Mouse (Mus musculus) E14TG2a.4 (cell line): ENCODE results near the gene Slc38a4.

Source experiments
- H3K27me3 ChIP-seq: 2 replicates; pipeline ENCODE4 v1.6.1; 2014; ENCODE audit warnings: low read length, control low read depth; ENCODE audit not compliant: insufficient read depth
- H3K36me3 ChIP-seq: 2 replicates; pipeline ENCODE4 v1.6.1; 2014; ENCODE audit warnings: low read length, control low read depth; ENCODE audit not compliant: insufficient read depth
- H3K4me1 ChIP-seq: replicated peaks from 2 replicates; pipeline ENCODE4 v1.6.1; 2014; ENCODE audit warnings: low read depth, low read length, control low read depth
- H3K4me3 ChIP-seq: replicated peaks from 2 replicates; pipeline ENCODE4 v1.5.1; 2014; ENCODE audit warnings: mild to moderate bottlenecking, low read length
- H3K9me3 ChIP-seq: 2 replicates; pipeline ENCODE4 v1.6.1; 2014; ENCODE audit warnings: low read length, control low read depth
- CTCF ChIP-seq: conservative IDR thresholded peaks from 2 replicates; pipeline ENCODE4 v1.5.1; 2014; ENCODE audit warnings: low read length
- NANOG ChIP-seq: IDR thresholded peaks from 2 replicates; pipeline ENCODE4 v1.6.1; 2014; ENCODE audit warnings: borderline replicate concordance, low read length, mixed read lengths
- POU5F1 ChIP-seq: IDR thresholded peaks from 2 replicates; pipeline ENCODE4 v1.6.1; 2014; ENCODE audit warnings: low read length, borderline replicate concordance

Slc38a4 gene

GRCm38 (mm10) chr15:97055794-97056193 is at the start of gene Slc38a4:
Slc38a4 (minus strand) TSS chr15:97055956.
- Histone ChIP-seq H3K4me1 (peaks cover 84% of the 10 kb centered on the region), H3K4me3 (peak within 1 kb of the TSS; percentile 86), H3K9me3 (no peaks in the 10 kb centered on the region), H3K27me3 (peaks cover 12% of the 10 kb centered on the region), H3K36me3 (no peaks in the 10 kb centered on the region)
- TF ChIP-seq CTCF (no peak), POU5F1 (no peak), NANOG (no peak)

DNA sequence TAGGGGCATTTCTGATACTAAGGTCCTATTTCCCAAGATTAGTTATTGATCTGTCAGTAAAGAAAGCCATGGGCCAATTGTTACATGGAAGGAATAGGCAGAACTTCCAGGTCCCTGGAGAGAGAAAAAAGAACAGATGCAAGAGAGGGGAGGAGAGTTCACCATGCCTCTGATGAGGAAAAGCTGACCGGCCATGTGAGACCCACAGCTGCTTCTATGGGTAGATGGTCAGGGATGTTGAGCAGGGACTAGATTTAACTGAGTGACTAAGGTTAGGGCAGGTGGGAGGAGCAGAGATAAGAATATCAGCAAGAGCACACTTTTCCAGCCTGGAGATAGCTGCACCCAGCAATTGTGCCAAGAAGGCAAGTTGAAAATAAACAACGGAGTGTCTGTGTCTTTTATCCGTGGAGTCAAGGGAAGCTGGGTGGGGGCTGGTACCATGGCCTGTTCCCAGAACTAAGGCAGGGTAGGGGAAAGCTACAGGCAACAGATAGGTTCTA is 49.2 kb upstream of the Slc38a4 start:
- Histone ChIP-seq H3K4me3 (no peak overlapping the region), H3K36me3 (no peaks in the 10 kb centered on the region), H3K9me3 (no peaks in the 10 kb centered on the region), H3K27me3 (no peaks in the 10 kb centered on the region), H3K4me1 (no peaks in the 10 kb centered on the region)
- TF ChIP-seq POU5F1, result no peak
- TF ChIP-seq NANOG, result no peak
- no peak for TF ChIP-seq CTCF

- Histone ChIP-seq H3K27me3 (no peaks in the 10 kb centered on the region), H3K36me3 (no peaks in the 10 kb centered on the region), H3K4me3 (no peak overlapping the region), H3K9me3 (no peaks in the 10 kb centered on the region), H3K4me1 (no peaks in the 10 kb centered on the region)
- TF ChIP-seq POU5F1 (no peak), NANOG (no peak), CTCF (no peak)
These were observed 48.3 kb upstream of the Slc38a4 start for GRCm38 (mm10) chr15:97104048-97104447.

GRCm38 (mm10) chr15:97102811-97103210 is 47.1 kb upstream of the Slc38a4 start:
- no peak overlapping the region for H3K4me3 ChIP-seq
- TF ChIP-seq NANOG (no peak), CTCF (no peak), POU5F1 (no peak)
- no peaks in the 10 kb centered on the region for H3K9me3 ChIP-seq
- H3K27me3 ChIP-seq, result 0 out of 2 replicates have a peak, but pooled peaks cover 3% of the 10 kb centered on the region
- H3K36me3 ChIP-seq, result no peaks in the 10 kb centered on the region
- H3K4me1 ChIP-seq, result no peaks in the 10 kb centered on the region

DNA sequence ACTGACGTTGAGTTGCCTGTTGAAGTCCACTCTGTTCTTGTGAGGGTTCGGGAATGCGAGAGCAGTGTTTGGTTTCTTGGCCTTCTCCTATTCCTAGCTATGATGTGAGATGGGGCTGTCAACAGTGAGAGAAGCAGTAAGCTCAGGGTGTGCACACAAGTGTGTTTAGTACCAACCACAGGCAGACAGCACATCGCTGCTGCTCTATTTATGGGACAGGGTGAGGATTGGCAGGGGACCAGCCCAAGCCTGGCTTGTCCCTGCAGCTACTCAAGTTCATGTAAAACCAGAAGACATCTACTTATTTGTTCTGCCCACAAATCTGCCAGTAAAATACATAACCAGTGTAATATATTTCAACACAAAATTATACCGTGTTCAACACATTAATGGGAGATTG is 46.4 kb upstream of the Slc38a4 start:
- H3K27me3 ChIP-seq, result peaks cover 6% of the 10 kb centered on the region; the same call in 1 of the 2 replicates
- no peaks in the 10 kb centered on the region for H3K4me1 ChIP-seq
- H3K4me3 ChIP-seq, result no peak overlapping the region
- H3K36me3 ChIP-seq, result no peaks in the 10 kb centered on the region
- H3K9me3 ChIP-seq, result no peaks in the 10 kb centered on the region
- TF ChIP-seq NANOG (no peak), POU5F1 (no peak), CTCF (no peak)

DNA sequence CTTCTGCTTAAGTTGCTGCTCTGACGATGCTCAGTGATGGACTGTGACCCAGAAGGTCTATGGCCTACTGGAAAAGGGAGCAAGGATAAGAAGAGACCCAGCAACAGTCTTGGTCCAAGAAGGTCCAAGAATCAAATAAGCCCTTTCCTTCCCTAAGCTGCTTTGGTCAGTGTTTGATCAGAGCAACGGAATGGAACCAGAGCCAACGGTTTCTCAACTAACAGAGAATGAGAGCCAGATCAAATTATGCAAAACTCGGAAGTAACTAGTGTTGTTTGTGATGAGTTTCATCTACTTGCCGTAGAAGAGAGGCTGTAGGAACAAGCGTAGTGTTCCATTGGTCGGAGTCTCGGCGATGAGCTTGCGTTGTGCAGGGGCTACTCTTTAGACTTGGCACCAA is 43.3 kb upstream of the Slc38a4 start:
- H3K27me3 ChIP-seq, result peaks cover 12% of the 10 kb centered on the region; the same call in 1 of the 2 replicates
- H3K36me3 ChIP-seq, result no peaks in the 10 kb centered on the region
- H3K4me1 ChIP-seq, result no peaks in the 10 kb centered on the region
- no peak for TF ChIP-seq NANOG
- TF ChIP-seq CTCF, result no peak
- no peak for TF ChIP-seq POU5F1
- H3K4me3 ChIP-seq, result no peak overlapping the region
- peaks cover 13% of the 10 kb centered on the region for H3K9me3 ChIP-seq

DNA sequence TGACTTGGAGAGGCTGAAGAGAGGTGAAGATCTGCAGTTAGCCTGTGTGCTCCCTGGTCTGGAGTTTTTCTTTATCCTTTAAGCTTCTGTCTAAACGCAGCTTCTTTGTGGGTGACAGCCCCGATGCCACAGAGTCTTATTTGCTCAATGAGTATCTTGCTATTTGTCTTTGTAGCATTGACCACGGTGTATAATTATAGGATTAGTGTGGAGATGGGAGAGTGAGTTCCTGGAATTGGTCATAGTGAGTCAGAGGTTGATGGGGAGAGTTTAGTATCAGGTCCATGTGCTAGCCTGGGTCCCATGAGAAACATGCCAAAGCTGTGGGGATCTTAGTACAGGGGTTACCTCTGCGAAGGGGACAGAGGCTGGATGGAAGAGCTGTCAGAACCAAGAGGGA is 41.8 kb upstream of the Slc38a4 start:
- no peak for TF ChIP-seq CTCF
- no peak for TF ChIP-seq POU5F1
- TF ChIP-seq NANOG, result no peak
- Histone ChIP-seq H3K4me3 (no peak overlapping the region), H3K4me1 (no peaks in the 10 kb centered on the region), H3K9me3 (peaks cover 22% of the 10 kb centered on the region), H3K27me3 (peaks cover 12% of the 10 kb centered on the region; the same call in 1 of the 2 replicates), H3K36me3 (no peaks in the 10 kb centered on the region)

DNA sequence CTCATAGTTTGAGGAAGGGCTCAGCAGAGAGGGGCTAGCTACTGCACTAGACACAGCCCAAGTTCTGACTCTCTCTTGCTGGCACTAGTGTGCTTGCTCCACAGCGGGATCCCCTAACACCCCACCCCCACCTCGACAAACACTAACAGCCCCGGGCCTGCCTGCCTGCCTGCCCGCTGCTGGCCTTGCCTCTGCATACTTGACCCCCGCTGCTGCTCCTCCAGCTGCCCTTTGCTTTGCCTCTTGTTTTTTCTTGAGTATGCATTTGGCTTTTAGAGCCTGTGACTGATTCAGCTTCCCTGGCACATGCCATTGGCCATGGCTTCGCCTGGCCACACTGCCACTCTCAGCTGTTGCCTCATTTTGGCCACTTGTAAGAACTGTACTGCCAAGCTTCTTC is 33.8 kb upstream of the Slc38a4 start:
- H3K4me1 ChIP-seq, result peaks cover 13% of the 10 kb centered on the region
- peaks cover 31% of the 10 kb centered on the region for H3K9me3 ChIP-seq
- no peaks in the 10 kb centered on the region for H3K27me3 ChIP-seq
- TF ChIP-seq POU5F1 (no peak), NANOG (no peak), CTCF (no peak)
- H3K36me3 ChIP-seq, result no peaks in the 10 kb centered on the region
- peak overlapping the region; percentile 23; the same call in 1 of the 2 replicates for H3K4me3 ChIP-seq

GRCm38 (mm10) chr15:97085833-97086232 is 30.1 kb upstream of the Slc38a4 start:
- Histone ChIP-seq H3K36me3 (peaks cover 4% of the 10 kb centered on the region), H3K27me3 (no peaks in the 10 kb centered on the region), H3K4me1 (peaks cover 13% of the 10 kb centered on the region), H3K4me3 (peak overlapping the region; percentile 51), H3K9me3 (peaks cover 27% of the 10 kb centered on the region)
- TF ChIP-seq NANOG (no peak), POU5F1 (no peak), CTCF (no peak)
